31 mouse cellular contexts compared by ENCODE assay signal in genomic region chr6:148845629-148846028, GRCm38 (mm10).
"Had no signal": no experiment of that assay in that cellular context is flagged by ENCODE, and none has a peak within 500 bp of the region (broad histone marks: within the 10 kb centered on the region; RNA-seq: fewer than 3 reads in every experiment).

No protein-coding gene starts in this region.

- H3K4me3 ChIP-seq: limb, embryonic 10.5 days; limb, embryonic 12.5 days; limb, embryonic 13.5 days; limb, embryonic 15.5 days; liver, embryonic 12.5 days; liver, embryonic 13.5 days; liver, embryonic 15.5 days; lung, embryonic 15.5 days; megakaryocyte, embryonic 14.5 days; midbrain, embryonic 10.5 days; midbrain, embryonic 12.5 days; midbrain, embryonic 13.5 days; midbrain, embryonic 15.5 days; myocyte; neural tube, embryonic 12.5 days had no signal

- ATAC-seq: liver, embryonic 12.5 days; liver, postnatal 0 days; lung, postnatal 0 days; midbrain, embryonic 13.5 days; midbrain, embryonic 15.5 days had no signal

- H3K9me3 ChIP-seq: limb, embryonic 10.5 days; limb, embryonic 12.5 days; limb, embryonic 13.5 days; limb, embryonic 15.5 days; liver, embryonic 12.5 days; liver, embryonic 13.5 days; liver, embryonic 15.5 days; lung, embryonic 15.5 days; megakaryocyte, embryonic 14.5 days; midbrain, embryonic 10.5 days; midbrain, embryonic 12.5 days; midbrain, embryonic 13.5 days; midbrain, embryonic 15.5 days; neural tube, embryonic 12.5 days had no signal

- DNase-seq: left cerebral cortex, postnatal 4 days; liver; liver, embryonic 13.5 days; liver, postnatal 0 days; lung, adult 18-20 months; lung, adult 2 months; lung, embryonic 14.5 days; lung, postnatal 10 days; lung, postnatal 14 days; lung, postnatal 36 days; lung, postnatal 4 days; midbrain, embryonic 14.5 days had no signal

- H3K9ac ChIP-seq: limb, embryonic 12.5 days; limb, embryonic 13.5 days; limb, embryonic 15.5 days; liver, embryonic 12.5 days; liver, embryonic 13.5 days; liver, embryonic 14.5 days; liver, embryonic 15.5 days; liver, postnatal 0 days; lung, embryonic 14.5 days; lung, embryonic 15.5 days; midbrain, embryonic 12.5 days; midbrain, embryonic 13.5 days; midbrain, embryonic 15.5 days; neural tube, embryonic 12.5 days had no signal

- H3K36me3 ChIP-seq: limb, embryonic 12.5 days; limb, embryonic 15.5 days; liver, embryonic 13.5 days; liver, embryonic 15.5 days; lung, embryonic 15.5 days; midbrain, embryonic 15.5 days had no signal

- H3K4me2 ChIP-seq: limb, embryonic 12.5 days; limb, embryonic 13.5 days; limb, embryonic 15.5 days; liver, embryonic 11.5 days; liver, embryonic 12.5 days; liver, embryonic 13.5 days; liver, embryonic 15.5 days; lung, embryonic 14.5 days; lung, embryonic 15.5 days; midbrain, embryonic 11.5 days; midbrain, embryonic 12.5 days; midbrain, embryonic 13.5 days; midbrain, embryonic 15.5 days; neural tube, embryonic 12.5 days had no signal

- H3K27me3 ChIP-seq: limb, embryonic 12.5 days; limb, embryonic 13.5 days; limb, embryonic 15.5 days; liver, embryonic 12.5 days; liver, embryonic 13.5 days; liver, embryonic 15.5 days; lung, embryonic 15.5 days; megakaryocyte, embryonic 14.5 days; midbrain, embryonic 12.5 days; midbrain, embryonic 13.5 days; midbrain, embryonic 15.5 days; neural tube, embryonic 12.5 days had no signal

- H3K27ac ChIP-seq: limb, embryonic 10.5 days; limb, embryonic 12.5 days; limb, embryonic 13.5 days; limb, embryonic 15.5 days; liver, embryonic 12.5 days; liver, embryonic 13.5 days; liver, embryonic 14.5 days; liver, embryonic 15.5 days; lung, embryonic 15.5 days; macrophage; midbrain, embryonic 10.5 days; midbrain, embryonic 12.5 days; midbrain, embryonic 13.5 days; midbrain, embryonic 15.5 days; neural tube, embryonic 12.5 days had no signal

- H3K4me1 ChIP-seq: limb, embryonic 10.5 days; limb, embryonic 12.5 days; limb, embryonic 13.5 days; limb, embryonic 15.5 days; liver, embryonic 12.5 days; liver, embryonic 13.5 days; liver, embryonic 15.5 days; lung, embryonic 15.5 days; megakaryocyte, embryonic 14.5 days; midbrain, embryonic 10.5 days; midbrain, embryonic 12.5 days; midbrain, embryonic 13.5 days; midbrain, embryonic 15.5 days; neural tube, embryonic 12.5 days had no signal
